Mouse (Mus musculus): ENCODE results near the gene Syt12. TPM values are rescaled to one million over a fixed set of nuclear protein-coding genes. Genes with fewer than 3 reads are reported as not detected.

Syt12 gene
- polyA plus RNA-seq, 2 experiments: 0.06 to 0.15 TPM

DNA sequence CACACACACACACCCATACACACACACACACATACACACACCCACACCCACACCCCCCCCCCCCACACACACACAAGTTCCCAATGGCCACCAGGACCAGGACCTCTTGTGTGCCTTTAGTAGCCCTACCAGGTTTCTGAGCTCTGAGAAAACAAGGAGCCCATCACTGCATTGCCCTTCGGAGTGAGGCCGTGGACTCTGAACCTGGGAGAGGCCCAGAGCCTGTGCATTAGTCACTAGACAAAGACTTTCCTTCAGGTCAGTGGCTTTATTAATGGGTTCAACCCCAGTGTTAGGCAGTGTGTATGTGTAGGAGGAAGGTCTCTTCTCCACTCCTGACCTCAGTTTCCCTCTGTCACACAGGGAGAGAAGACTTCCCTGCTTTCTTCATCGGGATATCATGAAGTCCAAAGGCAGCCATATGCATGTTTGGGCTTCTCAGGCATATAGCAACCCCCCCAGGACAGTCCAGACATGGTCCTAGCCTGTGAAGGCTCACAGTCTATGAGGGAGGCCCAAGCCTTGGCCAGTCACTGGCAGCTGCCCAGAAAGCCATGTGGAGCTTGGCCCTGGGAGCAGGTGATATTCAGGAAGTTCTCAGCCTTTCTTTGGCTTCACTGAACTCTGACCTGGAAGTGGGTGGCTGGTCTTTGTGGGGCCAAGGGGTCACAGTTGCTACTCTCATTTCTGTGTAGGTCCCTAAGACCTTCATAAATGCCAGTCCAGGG is 19.5 kb upstream of the Syt12 start:
- TF ChIP-seq EP300 (IDR thresholded peaks at IDR 0.05; ENCODE audit: low read depth): no peak
- no peak for TF ChIP-seq CTCF (IDR thresholded peaks at IDR 0.05; ENCODE audit: low read depth)
- no peak overlapping the region for H3K9ac ChIP-seq (replicated peaks)
- DNase-seq (ENCODE audit: low read depth in 3 of 3, low spot score in 3 of 3) (no peak), ATAC-seq (ENCODE audit: insufficient read depth) (no peak)
- H3K27me3 ChIP-seq (ENCODE audit: control insufficient read depth, insufficient read depth, low read length): no peaks in the 10 kb centered on the region
- no peak overlapping the region for H3K4me2 ChIP-seq (ENCODE audit: low read depth)
- no peak overlapping the region for H3K4me3 ChIP-seq (ENCODE audit: insufficient read depth in 1 of 2, low read depth in 2 of 2, low read length in 2 of 2)
- no peaks in the 10 kb centered on the region for H3K36me3 ChIP-seq (replicated peaks; ENCODE audit: control insufficient read depth, insufficient read depth, low read depth)
- no peak overlapping the region for H3K27ac ChIP-seq
- 71% methylated on average over 3 of the region's 3 CpGs for WGBS (ENCODE audit: insufficient replicate concordance)
- H3K9me3 ChIP-seq (ENCODE audit: control insufficient read depth, low read length): no peaks in the 10 kb centered on the region
- H3K4me1 ChIP-seq (replicated peaks; ENCODE audit: control insufficient read depth in 2 of 2, insufficient read depth in 2 of 2, low read length in 1 of 2): peaks cover 3 to 8% of the 10 kb centered on the region in 2 experiments; a peak in 3 of 4 replicates

DNA sequence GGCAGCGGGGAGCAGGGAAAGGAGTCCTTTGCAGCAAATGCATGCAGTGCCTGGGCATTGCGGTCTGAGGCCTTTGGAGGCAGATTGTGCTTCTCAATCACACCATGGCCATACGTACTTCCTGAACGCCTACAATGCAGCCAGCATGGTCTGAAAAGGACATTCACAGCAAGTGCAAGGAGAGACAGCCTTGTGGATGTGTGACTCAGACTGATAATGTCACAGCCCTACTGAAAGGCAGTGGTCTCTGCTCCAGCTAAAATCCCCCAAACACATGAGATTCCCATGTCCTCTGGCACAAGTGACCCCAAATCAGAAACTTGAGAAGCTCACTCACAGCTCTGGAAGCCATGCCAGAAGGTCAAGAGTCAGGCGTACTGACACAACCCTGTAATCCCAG is 18.6 kb upstream of the Syt12 start:
- H3K9me3 ChIP-seq (ENCODE audit: control insufficient read depth, low read length): no peaks in the 10 kb centered on the region
- no peak for TF ChIP-seq EP300 (IDR thresholded peaks at IDR 0.05; ENCODE audit: low read depth)
- TF ChIP-seq CTCF (IDR thresholded peaks at IDR 0.05; ENCODE audit: low read depth): no peak
- H3K4me1 ChIP-seq (replicated peaks; ENCODE audit: control insufficient read depth in 2 of 2, insufficient read depth in 2 of 2, low read length in 1 of 2): peaks cover 3 to 8% of the 10 kb centered on the region in 2 experiments; a peak in 3 of 4 replicates
- no peak overlapping the region for H3K27ac ChIP-seq
- H3K27me3 ChIP-seq (ENCODE audit: control insufficient read depth, insufficient read depth, low read length): no peaks in the 10 kb centered on the region
- H3K9ac ChIP-seq (replicated peaks): no peak overlapping the region
- DNase-seq (ENCODE audit: low read depth in 3 of 3, low spot score in 3 of 3) (no peak), ATAC-seq (ENCODE audit: insufficient read depth) (no peak)
- WGBS (ENCODE audit: insufficient replicate concordance): 66% methylated on average over 5 of the region's 5 CpGs
- H3K4me3 ChIP-seq (ENCODE audit: insufficient read depth in 1 of 2, low read depth in 2 of 2, low read length in 2 of 2): no peak overlapping the region
- H3K36me3 ChIP-seq (replicated peaks; ENCODE audit: control insufficient read depth, insufficient read depth, low read depth): no peaks in the 10 kb centered on the region
- H3K4me2 ChIP-seq (ENCODE audit: low read depth): no peak overlapping the region

DNA sequence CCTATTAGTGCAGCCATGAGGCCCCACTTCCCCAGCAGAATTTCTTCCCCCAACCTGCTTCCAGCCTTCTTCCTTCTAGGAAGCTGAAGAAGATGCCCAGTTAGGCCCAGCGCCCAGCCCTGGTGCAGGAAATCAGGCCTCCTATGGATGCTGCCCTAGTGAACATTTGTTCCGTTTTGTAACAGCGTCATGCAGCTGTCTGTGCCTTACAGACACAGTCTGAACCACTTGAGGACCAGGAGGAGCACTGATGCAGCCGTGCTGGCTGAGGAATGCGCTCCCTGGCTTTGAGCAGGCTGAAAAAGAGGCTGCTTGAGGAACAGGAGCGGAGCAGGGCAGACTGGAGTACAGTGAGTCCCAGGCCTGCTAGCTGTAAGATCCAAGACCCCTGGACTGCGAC is 17.5 kb upstream of the Syt12 start:
- 66% methylated on average over 7 of the region's 7 CpGs for WGBS (ENCODE audit: insufficient replicate concordance)
- H3K36me3 ChIP-seq (replicated peaks; ENCODE audit: control insufficient read depth, insufficient read depth, low read depth): no peaks in the 10 kb centered on the region
- no peaks in the 10 kb centered on the region for H3K27me3 ChIP-seq (ENCODE audit: control insufficient read depth, insufficient read depth, low read length)
- no peak overlapping the region for H3K4me2 ChIP-seq (ENCODE audit: low read depth)
- H3K4me1 ChIP-seq (replicated peaks; ENCODE audit: control insufficient read depth in 2 of 2, insufficient read depth in 2 of 2, low read length in 1 of 2): peaks cover 3 to 8% of the 10 kb centered on the region in 2 experiments; a peak in 3 of 4 replicates
- no peaks in the 10 kb centered on the region for H3K9me3 ChIP-seq (ENCODE audit: control insufficient read depth, low read length)
- H3K4me3 ChIP-seq (ENCODE audit: insufficient read depth in 1 of 2, low read depth in 2 of 2, low read length in 2 of 2): no peak overlapping the region
- DNase-seq (ENCODE audit: low read depth in 3 of 3, low spot score in 3 of 3) (no peak), ATAC-seq (ENCODE audit: insufficient read depth) (no peak)
- H3K27ac ChIP-seq: no peak overlapping the region
- no peak overlapping the region for H3K9ac ChIP-seq (replicated peaks)
- TF ChIP-seq CTCF (IDR thresholded peaks at IDR 0.05; ENCODE audit: low read depth): no peak
- TF ChIP-seq EP300 (IDR thresholded peaks at IDR 0.05; ENCODE audit: low read depth): no peak

DNA sequence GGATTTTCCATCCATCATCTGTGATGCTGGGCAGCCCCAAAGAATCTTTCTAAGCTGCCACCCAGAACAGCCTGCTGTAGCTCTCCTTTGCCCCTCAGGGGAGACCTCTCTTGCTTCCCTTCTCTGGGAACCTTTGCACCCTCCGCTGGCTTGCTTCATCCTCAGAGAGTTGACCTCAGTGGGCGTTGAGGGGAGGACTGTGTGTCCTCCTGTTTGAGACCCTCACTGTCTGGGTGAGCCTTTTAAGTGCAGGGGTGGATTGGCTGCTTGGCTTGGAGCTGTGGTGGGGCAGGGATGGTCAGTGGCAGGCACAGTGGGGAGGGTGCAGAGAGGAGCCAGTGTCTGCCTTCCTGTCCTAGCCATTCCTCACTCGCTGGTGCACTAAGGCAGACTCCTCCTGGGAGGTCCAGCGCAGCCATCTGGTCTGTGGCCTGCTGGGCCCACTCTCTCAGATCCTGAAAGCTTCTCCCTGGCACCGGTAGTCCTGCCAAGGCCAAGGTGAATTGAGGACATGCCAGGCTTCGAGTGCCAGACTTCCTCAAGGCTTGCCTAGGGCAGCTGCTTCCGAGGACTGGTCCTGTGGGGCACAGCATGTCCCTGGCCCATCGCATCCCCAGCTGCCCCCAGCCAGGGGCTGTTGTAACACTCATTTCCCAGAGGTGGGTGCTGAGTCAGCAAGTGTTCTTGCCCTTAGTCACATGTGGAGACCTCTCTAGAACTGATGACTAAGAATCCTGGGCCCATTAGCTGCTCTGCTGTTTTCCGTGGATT is 15.5 kb upstream of the Syt12 start:
- ATAC-seq (ENCODE audit: insufficient read depth): no peak
- TF ChIP-seq CTCF (IDR thresholded peaks at IDR 0.05; ENCODE audit: low read depth): no peak
- no peak for TF ChIP-seq EP300 (IDR thresholded peaks at IDR 0.05; ENCODE audit: low read depth)
- WGBS (ENCODE audit: insufficient replicate concordance): 49% methylated on average over 9 of the region's 9 CpGs
- Histone ChIP-seq H3K4me3 (ENCODE audit: insufficient read depth in 1 of 2, low read depth in 2 of 2, low read length in 2 of 2) (no peak overlapping the region), H3K27me3 (ENCODE audit: control insufficient read depth, insufficient read depth, low read length) (no peaks in the 10 kb centered on the region), H3K4me1 (replicated peaks; ENCODE audit: control insufficient read depth in 2 of 2, insufficient read depth in 2 of 2, low read length in 1 of 2) (peaks cover 0 to 4% of the 10 kb centered on the region in 2 experiments; a peak in 3 of 4 replicates), H3K4me2 (ENCODE audit: low read depth) (no peak overlapping the region), H3K9ac (replicated peaks) (no peak overlapping the region), H3K36me3 (replicated peaks; ENCODE audit: control insufficient read depth, insufficient read depth, low read depth) (no peaks in the 10 kb centered on the region), H3K27ac (no peak overlapping the region), H3K9me3 (ENCODE audit: control insufficient read depth, low read length) (no peaks in the 10 kb centered on the region)
- no peak for DNase-seq (ENCODE audit: low read depth in 3 of 3, low spot score in 3 of 3)

DNA sequence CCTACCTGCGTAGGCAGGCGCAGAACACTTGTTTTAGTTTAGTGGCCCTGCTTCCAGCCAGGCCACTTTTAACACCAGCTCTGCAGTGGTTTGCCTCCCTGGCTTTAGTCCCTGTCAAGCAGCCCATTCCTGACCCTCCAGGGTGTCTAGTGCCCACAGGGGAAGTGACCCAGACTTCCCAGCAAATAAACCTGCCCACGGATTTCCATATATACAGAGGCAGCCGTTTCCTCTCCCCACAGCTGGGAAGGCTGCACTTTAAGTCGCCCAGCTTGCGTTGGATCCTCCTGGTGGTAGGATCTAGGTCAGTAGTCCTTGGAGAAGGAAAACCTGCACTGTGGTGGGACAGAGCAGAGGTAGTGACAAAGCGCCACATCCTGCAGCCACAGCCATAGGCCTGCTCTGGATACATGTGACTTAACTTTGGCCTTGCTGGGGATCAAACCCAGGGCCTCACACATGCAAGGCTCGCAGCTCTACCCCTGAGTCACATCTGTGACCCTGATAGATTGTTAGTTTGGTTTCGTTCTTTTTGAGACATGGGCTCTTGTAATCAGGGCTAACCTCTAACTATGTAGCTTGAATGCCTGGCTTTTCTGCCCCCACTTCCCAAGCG is 13.9 kb upstream of the Syt12 start:
- 58% methylated on average over 10 of the region's 10 CpGs for WGBS (ENCODE audit: insufficient replicate concordance)
- ATAC-seq (ENCODE audit: insufficient read depth) (no peak), DNase-seq (ENCODE audit: low read depth in 3 of 3, low spot score in 3 of 3) (no peak)
- H3K4me1 ChIP-seq (replicated peaks; ENCODE audit: control insufficient read depth in 2 of 2, insufficient read depth in 2 of 2, low read length in 1 of 2): no peaks in the 10 kb centered on the region
- H3K27me3 ChIP-seq (ENCODE audit: control insufficient read depth, insufficient read depth, low read length): no peaks in the 10 kb centered on the region
- H3K4me2 ChIP-seq (ENCODE audit: low read depth): no peak overlapping the region
- H3K36me3 ChIP-seq (replicated peaks; ENCODE audit: control insufficient read depth, insufficient read depth, low read depth): no peaks in the 10 kb centered on the region
- H3K9ac ChIP-seq (replicated peaks): no peak overlapping the region
- no peak overlapping the region for H3K27ac ChIP-seq
- H3K9me3 ChIP-seq (ENCODE audit: control insufficient read depth, low read length): no peaks in the 10 kb centered on the region
- TF ChIP-seq EP300 (IDR thresholded peaks at IDR 0.05; ENCODE audit: low read depth) (no peak), CTCF (IDR thresholded peaks at IDR 0.05; ENCODE audit: low read depth) (no peak)
- no peak overlapping the region for H3K4me3 ChIP-seq (ENCODE audit: insufficient read depth in 1 of 2, low read depth in 2 of 2, low read length in 2 of 2)
